Mouse (Mus musculus): ENCODE results near the gene Fam81b. TPM values are rescaled to one million over a fixed set of nuclear protein-coding genes. Genes with fewer than 3 reads are reported as not detected.

The Fam81b gene
- polyA plus RNA-seq, 2 experiments from 2014 or later = not detected

DNA sequence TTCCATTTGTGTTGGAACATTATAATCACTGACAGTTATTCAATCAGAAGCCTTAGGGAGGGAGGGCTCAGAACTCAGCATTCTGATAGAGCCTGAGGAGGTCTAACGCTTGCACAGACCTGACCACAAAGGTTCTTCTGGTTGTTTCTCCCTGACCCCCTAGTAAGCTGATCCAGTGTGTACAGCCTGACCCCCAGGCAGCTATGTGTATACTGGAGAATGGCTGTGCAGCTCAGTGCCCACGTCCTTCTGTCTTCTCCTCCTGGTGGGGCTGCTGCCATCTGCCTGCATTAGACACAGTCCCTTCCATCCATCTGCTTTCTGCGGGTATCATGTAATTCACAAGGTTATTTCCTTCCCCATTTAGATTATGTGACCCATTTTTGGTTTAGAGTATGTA is 115.7 kb downstream of the Fam81b start:
- ATAC-seq = no peak

DNA sequence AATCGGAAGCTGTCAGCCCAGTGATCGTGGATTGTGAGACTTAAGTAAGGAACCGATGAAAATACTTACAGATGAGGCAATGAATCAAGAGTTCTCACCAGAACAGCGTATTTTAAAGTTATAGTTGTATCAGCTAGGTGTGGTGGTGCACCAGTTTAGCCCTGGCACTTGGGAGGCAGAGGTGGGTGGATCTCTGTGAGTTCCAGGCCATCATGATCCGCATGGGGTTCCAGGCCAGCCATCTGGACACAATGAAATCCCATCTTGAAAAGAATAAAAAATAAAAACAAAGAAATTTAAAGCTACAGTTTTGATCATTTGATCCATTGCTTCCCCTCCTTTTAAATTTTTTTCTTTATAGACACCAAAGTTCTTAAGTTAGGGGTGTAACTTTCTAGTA is 117.2 kb downstream of the Fam81b start:
- no peak for ATAC-seq

DNA sequence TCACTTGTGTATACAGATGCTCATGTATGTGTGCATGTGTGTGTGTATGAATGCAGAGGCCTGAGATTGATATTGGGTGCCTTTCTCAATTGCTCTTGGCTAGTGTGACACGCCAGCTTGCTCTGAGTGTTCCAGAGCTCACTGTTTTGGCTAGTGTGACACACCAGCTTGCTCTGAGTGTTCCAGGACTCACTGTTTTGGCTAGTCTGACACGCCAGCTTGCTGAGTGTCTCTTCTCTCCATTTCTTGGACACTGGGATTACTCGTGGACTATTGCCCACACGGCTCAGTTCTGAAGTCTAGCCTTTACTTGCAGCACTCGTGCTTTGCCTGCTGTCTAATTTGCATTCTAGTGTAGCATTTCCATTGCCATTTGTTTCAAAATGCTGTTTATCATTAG is 126.2 kb downstream of the Fam81b start:
- no peak for ATAC-seq

DNA sequence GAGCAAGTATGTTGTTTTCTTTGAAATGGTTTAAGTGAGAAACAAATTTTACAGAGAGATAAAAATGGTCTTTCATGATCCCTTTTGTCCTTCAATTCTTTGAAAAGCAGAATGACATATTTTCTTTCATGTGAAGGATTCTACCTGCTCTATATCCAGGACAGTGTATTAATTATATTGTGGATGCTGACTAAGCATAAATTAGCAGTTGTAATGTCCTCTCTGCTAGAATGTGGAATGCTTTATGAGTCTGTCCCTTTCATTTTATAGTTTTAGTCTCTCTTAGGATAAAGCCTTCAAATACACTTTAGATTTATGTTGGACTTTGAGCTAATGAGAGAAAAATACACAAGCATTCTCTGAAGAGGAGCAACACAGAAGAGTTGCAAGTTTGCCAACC is 130.6 kb downstream of the Fam81b start:
- no peak for ATAC-seq

DNA sequence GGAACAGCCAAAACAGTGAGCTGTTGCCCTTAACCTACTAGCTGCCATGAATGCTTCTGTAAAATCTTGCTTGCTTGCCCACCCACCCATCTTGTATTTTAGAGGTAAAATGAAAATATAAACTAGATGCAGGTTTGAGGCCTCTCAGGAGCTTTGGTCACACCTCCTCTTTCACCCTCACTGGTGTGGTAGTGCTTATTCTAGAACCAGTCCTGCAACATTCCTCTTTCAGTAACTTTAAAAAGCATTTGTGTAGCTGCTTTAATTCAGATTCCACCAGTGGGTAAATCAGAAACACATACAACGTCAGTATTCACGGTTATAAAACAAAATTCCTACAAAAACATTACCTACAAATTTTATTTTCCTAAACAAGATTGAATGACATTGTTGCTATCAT is 144.3 kb downstream of the Fam81b start:
- no peak for ATAC-seq

DNA sequence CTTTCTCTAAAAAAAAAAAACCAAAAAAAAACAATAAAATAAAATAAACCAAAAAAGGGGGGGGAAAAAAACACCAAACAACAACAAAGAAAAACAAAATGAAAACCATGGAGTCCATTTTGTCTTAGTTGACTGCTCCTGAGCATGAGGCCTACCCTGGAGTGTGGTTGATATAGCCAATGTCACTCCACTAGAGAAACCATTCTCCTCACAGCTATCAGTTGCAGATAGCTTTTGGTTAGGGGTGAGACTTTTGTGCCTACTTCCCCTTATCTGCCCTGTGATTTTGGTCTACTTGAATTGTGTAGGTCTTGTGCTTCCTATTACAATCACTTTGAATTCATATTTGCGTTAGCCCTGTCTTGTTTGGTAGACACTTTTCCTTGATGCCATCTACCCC is 147.4 kb downstream of the Fam81b start:
- ATAC-seq = no peak

DNA sequence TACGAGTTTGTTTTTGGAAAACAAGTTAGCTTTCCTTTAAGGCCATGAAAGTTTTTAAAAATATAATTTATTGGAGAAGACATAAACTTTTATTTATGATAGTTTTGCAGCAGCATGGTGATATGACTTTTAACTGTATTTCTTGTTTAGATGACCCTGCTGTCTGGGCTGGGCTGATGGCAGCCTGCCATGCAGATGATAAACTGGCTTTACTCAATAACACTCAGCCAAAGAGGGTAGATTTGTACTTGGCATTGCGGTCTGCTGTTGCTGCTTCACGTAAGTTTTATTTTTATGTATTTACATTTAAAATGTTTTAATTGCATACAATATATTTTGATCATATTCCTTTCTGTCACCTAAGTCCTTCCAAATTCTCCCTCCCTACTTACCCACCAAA is 147.8 kb downstream of the Fam81b start:
- no peak for ATAC-seq

Other genes with a start within 250 kb of the Fam81b start
- gene Gpr150, start 248.1 kb downstream of the Fam81b start, polyA plus RNA-seq (2017; shearing (Covaris generic)) = not detected
- gene Arsk, start 206.4 kb downstream of the Fam81b start, polyA plus RNA-seq (2017; shearing (Covaris generic)) = 1 to 10 TPM; 4.7 to 10.0 TPM
- gene Ttc37, start 206.3 kb downstream of the Fam81b start, polyA plus RNA-seq (2017; shearing (Covaris generic)) = 10 to 100 TPM; 16.8 to 17.8 TPM
- gene Mctp1, start 79.5 kb upstream of the Fam81b start, polyA plus RNA-seq (2017; shearing (Covaris generic)) = 10 to 100 TPM in 1 of 2 experiments, 1 to 10 TPM in 1; 7.9 to 13.6 TPM

Measured in activated CD4-positive, CD25-positive, alpha-beta regulatory T cell, adult 4 months (primary cell).